Mouse (Mus musculus): ENCODE results near the gene Brd3. TPM values are rescaled to one million over a fixed set of nuclear protein-coding genes. Genes with fewer than 3 reads are reported as not detected.

Gene Brd3
- total and polyA plus RNA-seq, 2 experiments: 5.8 to 14.8 TPM

- Histone ChIP-seq H3K4me1 (ENCODE audit: control insufficient read depth, insufficient read depth, low read length) (peaks cover 50% of the 10 kb centered on the region), H3K9ac (ENCODE audit: low read depth, low read length) (0 out of 2 replicates have a peak overlapping the region, but pooled peaks have one; percentile 12), H3K27me3 (ENCODE audit: control insufficient read depth, insufficient read depth, low read length) (no peaks in the 10 kb centered on the region), H3K79me2 (ENCODE audit: control insufficient read depth, insufficient read depth, low read length) (peaks cover 72% of the 10 kb centered on the region), H3K4me3 (ENCODE audit: insufficient read depth, low read depth, low read length) (no peak overlapping the region), H3K27ac (replicated peaks; ENCODE audit: insufficient read depth, low read depth, low read length) (no peak overlapping the region; the same call in 1 of the 2 replicates), H3K36me3 (ENCODE audit: control insufficient read depth, insufficient read depth, low read length) (no peaks in the 10 kb centered on the region)
- DNase-seq (ENCODE audit: extremely low read depth, low read depth, low spot score): peak; percentile 70
- 40% methylated on average over 20 of the region's 20 CpGs for WGBS
- TF ChIP-seq CTCF (IDR thresholded peaks at IDR 0.05; ENCODE audit: low read depth, low read length): no peak
- no peak for TF ChIP-seq POLR2A (IDR thresholded peaks at IDR 0.05; ENCODE audit: extremely low read depth, insufficient read depth, low read length)
Observed at GRCm38 (mm10) chr2:27421293-27422068, 86.0 kb downstream of the Brd3 start.

- peak; percentile 55 for DNase-seq (ENCODE audit: extremely low read depth, low read depth, low spot score)
- WGBS: 12% methylated on average over 6 of the region's 6 CpGs
Observed at GRCm38 (mm10) chr2:27418577-27419070, 88.8 kb downstream of the Brd3 start.

GRCm38 (mm10) chr2:27417648-27418153 is 89.8 kb downstream of the Brd3 start:
- DNase-seq (ENCODE audit: extremely low read depth, low read depth, low spot score): no peak
- Histone ChIP-seq H3K4me3 (ENCODE audit: insufficient read depth, low read depth, low read length) (no peak overlapping the region), H3K27me3 (ENCODE audit: control insufficient read depth, insufficient read depth, low read length) (no peaks in the 10 kb centered on the region), H3K79me2 (ENCODE audit: control insufficient read depth, insufficient read depth, low read length) (peaks cover 64% of the 10 kb centered on the region), H3K36me3 (ENCODE audit: control insufficient read depth, insufficient read depth, low read length) (no peaks in the 10 kb centered on the region), H3K27ac (replicated peaks; ENCODE audit: insufficient read depth, low read depth, low read length) (peak overlapping the region; percentile 30), H3K9ac (ENCODE audit: low read depth, low read length) (no peak overlapping the region), H3K4me1 (ENCODE audit: control insufficient read depth, insufficient read depth, low read length) (peaks cover 56% of the 10 kb centered on the region)
- TF ChIP-seq POLR2A (IDR thresholded peaks at IDR 0.05; ENCODE audit: extremely low read depth, insufficient read depth, low read length) (no peak), CTCF (IDR thresholded peaks at IDR 0.05; ENCODE audit: low read depth, low read length) (no peak)
- WGBS: 45% methylated on average over 5 of the region's 5 CpGs

More at GRCm38 (mm10) chr2:27418577-27419070, 88.8 kb downstream of the Brd3 start:
- H3K79me2 ChIP-seq (ENCODE audit: control insufficient read depth, insufficient read depth, low read length): peaks cover 73% of the 10 kb centered on the region
- H3K4me1 ChIP-seq (ENCODE audit: control insufficient read depth, insufficient read depth, low read length): peaks cover 55% of the 10 kb centered on the region
- no peaks in the 10 kb centered on the region for H3K27me3 ChIP-seq (ENCODE audit: control insufficient read depth, insufficient read depth, low read length)
- H3K36me3 ChIP-seq (ENCODE audit: control insufficient read depth, insufficient read depth, low read length): no peaks in the 10 kb centered on the region
- no peak overlapping the region for H3K4me3 ChIP-seq (ENCODE audit: insufficient read depth, low read depth, low read length)
- TF ChIP-seq CTCF (IDR thresholded peaks at IDR 0.05; ENCODE audit: low read depth, low read length) (no peak), POLR2A (IDR thresholded peaks at IDR 0.05; ENCODE audit: extremely low read depth, insufficient read depth, low read length) (no peak)
- H3K27ac ChIP-seq (replicated peaks; ENCODE audit: insufficient read depth, low read depth, low read length): peak overlapping the region; percentile 30
- no peak overlapping the region for H3K9ac ChIP-seq (ENCODE audit: low read depth, low read length)

- H3K4me3 ChIP-seq (ENCODE audit: insufficient read depth, low read depth, low read length): no peak overlapping the region
- TF ChIP-seq POLR2A (IDR thresholded peaks at IDR 0.05; ENCODE audit: extremely low read depth, insufficient read depth, low read length) (no peak), CTCF (IDR thresholded peaks at IDR 0.05; ENCODE audit: low read depth, low read length) (no peak)
- DNase-seq (ENCODE audit: extremely low read depth, low read depth, low spot score): peak; percentile 92
- H3K27me3 ChIP-seq (ENCODE audit: control insufficient read depth, insufficient read depth, low read length): no peaks in the 10 kb centered on the region
- H3K27ac ChIP-seq (replicated peaks; ENCODE audit: insufficient read depth, low read depth, low read length): peak overlapping the region; percentile 75
- 5% methylated on average over 3 of the region's 3 CpGs for WGBS
- no peak overlapping the region for H3K9ac ChIP-seq (ENCODE audit: low read depth, low read length)
- no peaks in the 10 kb centered on the region for H3K36me3 ChIP-seq (ENCODE audit: control insufficient read depth, insufficient read depth, low read length)
- H3K4me1 ChIP-seq (ENCODE audit: control insufficient read depth, insufficient read depth, low read length): peaks cover 57% of the 10 kb centered on the region
- peaks cover 58% of the 10 kb centered on the region for H3K79me2 ChIP-seq (ENCODE audit: control insufficient read depth, insufficient read depth, low read length)
Observed at GRCm38 (mm10) chr2:27416425-27416824, 91.0 kb downstream of the Brd3 start.

- Histone ChIP-seq H3K4me3 (ENCODE audit: insufficient read depth, low read depth, low read length) (no peak overlapping the region), H3K4me1 (ENCODE audit: control insufficient read depth, insufficient read depth, low read length) (peaks cover 65% of the 10 kb centered on the region)
Observed at GRCm38 (mm10) chr2:27415060-27415783, 92.2 kb downstream of the Brd3 start.

More at GRCm38 (mm10) chr2:27415060-27415783, 92.2 kb downstream of the Brd3 start:
- no peak overlapping the region for H3K9ac ChIP-seq (ENCODE audit: low read depth, low read length)
- H3K27me3 ChIP-seq (ENCODE audit: control insufficient read depth, insufficient read depth, low read length): no peaks in the 10 kb centered on the region
- H3K79me2 ChIP-seq (ENCODE audit: control insufficient read depth, insufficient read depth, low read length): peaks cover 61% of the 10 kb centered on the region
- H3K27ac ChIP-seq (replicated peaks; ENCODE audit: insufficient read depth, low read depth, low read length): no peak overlapping the region
- TF ChIP-seq POLR2A (IDR thresholded peaks at IDR 0.05; ENCODE audit: extremely low read depth, insufficient read depth, low read length): no peak
- no peak for TF ChIP-seq CTCF (IDR thresholded peaks at IDR 0.05; ENCODE audit: low read depth, low read length)
- no peak for DNase-seq (ENCODE audit: extremely low read depth, low read depth, low spot score)
- WGBS: 69% methylated on average over 11 of the region's 11 CpGs
- no peaks in the 10 kb centered on the region for H3K36me3 ChIP-seq (ENCODE audit: control insufficient read depth, insufficient read depth, low read length)

All from liver, adult 2 months (tissue).